Mouse (Mus musculus): Measurements from ENCODE around the gene Olfr1189. TPM values are rescaled to one million over a fixed set of nuclear protein-coding genes. Genes with fewer than 3 reads are reported as not detected.
"Not testable (repeated sequence)": the region's sequence is repeated elsewhere in the genome, so short reads cannot be mapped to it uniquely, and the experiment has no call there.

Gene Olfr1189
- total RNA-seq (2015) (not detected in 2 replicates), total RNA-seq (2017) (not detected in 2 replicates)

GRCm38 (mm10) chr2:88586154-88586553, at the start of gene Olfr1189:
Gene Olfr1189, plus strand, starts transcription at chr2:88586454.
- ATAC-seq (replicated peaks; ENCODE audit: poor library complexity) = no peak

GRCm38 (mm10) chr2:88556635-88557034, 29.6 kb upstream of the Olfr1189 start, which contains the start of gene Olfr1188:
Gene Olfr1188, plus strand, starts transcription at chr2:88556935.
- ATAC-seq (replicated peaks; ENCODE audit: poor library complexity) = no peak

GRCm38 (mm10) chr2:88572696-88573095, 13.6 kb upstream of the Olfr1189 start:
- not testable (repeated sequence) for ATAC-seq (replicated peaks; ENCODE audit: poor library complexity)

- not testable (repeated sequence) for ATAC-seq (replicated peaks; ENCODE audit: poor library complexity)
Observed at GRCm38 (mm10) chr2:88640242-88640641, 54.0 kb downstream of the Olfr1189 start, which contains the start of gene Olfr1191-ps1. Gene Olfr1191-ps1, plus strand, starts transcription at chr2:88640542.

Other genes starting within 250 kb of the Olfr1189 start
- gene Olfr1176, start 249.7 kb upstream of the Olfr1189 start, total RNA-seq (2015) = not detected in 2 replicates
- not detected in 2 replicates for gene Olfr1176, start 249.7 kb upstream of the Olfr1189 start, total RNA-seq (2017)
- not detected in 2 replicates for gene Olfr1177-ps, start 240.0 kb upstream of the Olfr1189 start, total RNA-seq (2015)
- not detected in 2 replicates for gene Olfr1177-ps, start 240.0 kb upstream of the Olfr1189 start, total RNA-seq (2017)
- gene Olfr1178, start 199.4 kb upstream of the Olfr1189 start, total RNA-seq (2015) = not detected in 2 replicates
- not detected in 2 replicates for gene Olfr1178, start 199.4 kb upstream of the Olfr1189 start, total RNA-seq (2017)
- not detected in 2 replicates for gene Olfr1179, start 180.0 kb upstream of the Olfr1189 start, total RNA-seq (2015)
- gene Olfr1179, start 180.0 kb upstream of the Olfr1189 start, total RNA-seq (2017) = not detected in 2 replicates
- not detected in 2 replicates for gene Olfr1180, start 167.3 kb upstream of the Olfr1189 start, total RNA-seq (2015)
- not detected in 2 replicates for gene Olfr1180, start 167.3 kb upstream of the Olfr1189 start, total RNA-seq (2017)
- not detected in 2 replicates for gene Olfr1181, start 160.3 kb upstream of the Olfr1189 start, total RNA-seq (2015)
- gene Olfr1181, start 160.3 kb upstream of the Olfr1189 start, total RNA-seq (2017) = not detected in 2 replicates
- not detected in 2 replicates for gene Gm13757, start 137.3 kb upstream of the Olfr1189 start, total RNA-seq (2015)
- gene Gm13757, start 137.3 kb upstream of the Olfr1189 start, total RNA-seq (2017) = not detected in 2 replicates
- gene Olfr1183, start 131.6 kb upstream of the Olfr1189 start, total RNA-seq (2015) = not detected in 2 replicates
- not detected in 2 replicates for gene Olfr1183, start 131.6 kb upstream of the Olfr1189 start, total RNA-seq (2017)
- not detected in 2 replicates for gene Olfr1184, start 102.9 kb upstream of the Olfr1189 start, total RNA-seq (2015)
- gene Olfr1184, start 102.9 kb upstream of the Olfr1189 start, total RNA-seq (2017) = not detected in 2 replicates
- not detected in 2 replicates for gene Olfr1185-ps1, start 93.1 kb upstream of the Olfr1189 start, total RNA-seq (2015)
- gene Olfr1185-ps1, start 93.1 kb upstream of the Olfr1189 start, total RNA-seq (2017) = not detected in 2 replicates
- not detected in 2 replicates for gene Olfr1186, start 67.9 kb upstream of the Olfr1189 start, total RNA-seq (2015)
- gene Olfr1186, start 67.9 kb upstream of the Olfr1189 start, total RNA-seq (2017) = not detected in 2 replicates
- not detected in 2 replicates for gene Olfr1188, start 29.5 kb upstream of the Olfr1189 start, total RNA-seq (2015)
- not detected in 2 replicates for gene Olfr1188, start 29.5 kb upstream of the Olfr1189 start, total RNA-seq (2017)
- gene Olfr1191-ps1, start 54.1 kb downstream of the Olfr1189 start, total RNA-seq (2015) = not detected in 2 replicates
- gene Olfr1191-ps1, start 54.1 kb downstream of the Olfr1189 start, total RNA-seq (2017) = not detected in 2 replicates
- not detected in 2 replicates for gene Olfr1192-ps1, start 62.1 kb downstream of the Olfr1189 start, total RNA-seq (2015)
- not detected in 2 replicates for gene Olfr1192-ps1, start 62.1 kb downstream of the Olfr1189 start, total RNA-seq (2017)
- gene Olfr1193, start 89.2 kb downstream of the Olfr1189 start, total RNA-seq (2015) = not detected in 2 replicates
- not detected in 2 replicates for gene Olfr1193, start 89.2 kb downstream of the Olfr1189 start, total RNA-seq (2017)
- not detected in 2 replicates for gene Olfr1195, start 102.7 kb downstream of the Olfr1189 start, total RNA-seq (2015)
- gene Olfr1195, start 102.7 kb downstream of the Olfr1189 start, total RNA-seq (2017) = not detected in 2 replicates
- gene Olfr1196, start 118.1 kb downstream of the Olfr1189 start, total RNA-seq (2015) = not detected in 2 replicates
- gene Olfr1196, start 118.1 kb downstream of the Olfr1189 start, total RNA-seq (2017) = not detected in 2 replicates
- not detected in 2 replicates for gene Olfr1197, start 145.9 kb downstream of the Olfr1189 start, total RNA-seq (2015)
- not detected in 2 replicates for gene Olfr1197, start 145.9 kb downstream of the Olfr1189 start, total RNA-seq (2017)
- gene Olfr1198, start 164.9 kb downstream of the Olfr1189 start, total RNA-seq (2015) = not detected in 2 replicates
- not detected in 2 replicates for gene Olfr1198, start 164.9 kb downstream of the Olfr1189 start, total RNA-seq (2017)
- not detected in 2 replicates for gene Olfr1199, start 174.0 kb downstream of the Olfr1189 start, total RNA-seq (2015)
- not detected in 2 replicates for gene Olfr1199, start 174.0 kb downstream of the Olfr1189 start, total RNA-seq (2017)
- not detected in 2 replicates for gene Olfr1200, start 184.0 kb downstream of the Olfr1189 start, total RNA-seq (2015)
- gene Olfr1200, start 184.0 kb downstream of the Olfr1189 start, total RNA-seq (2017) = not detected in 2 replicates
- not detected in 2 replicates for gene Olfr1201, start 206.6 kb downstream of the Olfr1189 start, total RNA-seq (2015)
- not detected in 2 replicates for gene Olfr1201, start 206.6 kb downstream of the Olfr1189 start, total RNA-seq (2017)
- gene Olfr1202, start 228.0 kb downstream of the Olfr1189 start, total RNA-seq (2015) = not detected in 2 replicates
- gene Olfr1202, start 228.0 kb downstream of the Olfr1189 start, total RNA-seq (2017) = not detected in 2 replicates
- gene Olfr1205, start 243.3 kb downstream of the Olfr1189 start, total RNA-seq (2015) = not detected in 2 replicates
- gene Olfr1205, start 243.3 kb downstream of the Olfr1189 start, total RNA-seq (2017) = not detected in 2 replicates

Measured in megakaryocyte progenitor cell, adult 5-6 weeks (primary cell).